Mouse (Mus musculus) heart, embryonic 16.5 days (tissue): ENCODE data around the gene Cobl. TPM values are rescaled to one million over a fixed set of nuclear protein-coding genes. Genes with fewer than 3 reads are reported as not detected.

Experiments
- ATAC-seq: fragments of 200-750 bp; cut with Nextera tagmentation; replicated peaks from 2 replicates; pipeline ENCODE4 v1.8.0; 2017; ENCODE audit warnings: moderate number of reproducible peaks; ENCODE audit not compliant: insufficient read depth, low FRiP score; ENCODE audit errors: extremely low read depth
- H3K27ac ChIP-seq: fragments of 300-500 bp; sonication (generic); 2 replicates; pipeline ENCODE4 v1.5.1; 2014; ENCODE audit warnings: mild to moderate bottlenecking, low read length, control low read depth, moderate library complexity
- H3K27me3 ChIP-seq: fragments of 300-500 bp; sonication (generic); 2 replicates; pipeline ENCODE4 v1.6.1; 2014; ENCODE audit warnings: low read length, mixed read lengths; ENCODE audit not compliant: control insufficient read depth, insufficient read depth
- H3K36me3 ChIP-seq: fragments of 300-500 bp; sonication (generic); 2 replicates; pipeline ENCODE4 v1.6.1; 2014; ENCODE audit not compliant: control insufficient read depth, insufficient read depth
- H3K4me1 ChIP-seq: fragments of 300-500 bp; sonication (generic); 2 replicates; pipeline ENCODE4 v1.6.1; 2014; ENCODE audit warnings: low read length, mixed read lengths; ENCODE audit not compliant: control insufficient read depth, insufficient read depth
- H3K4me2 ChIP-seq: fragments of 300-500 bp; sonication (generic); 2 replicates; pipeline ENCODE4 v1.6.1; 2014; ENCODE audit warnings: low read depth, mild to moderate bottlenecking, control low read depth, low read length
- H3K4me3 ChIP-seq: fragments of 300-500 bp; sonication (generic); 2 replicates; pipeline ENCODE4 v1.5.1; 2014; ENCODE audit warnings: mild to moderate bottlenecking, control low read depth, low read length
- H3K9ac ChIP-seq: fragments of 300-500 bp; sonication (generic); 2 replicates; pipeline ENCODE4 v1.6.1; 2014; ENCODE audit warnings: low read length, control low read depth
- H3K9me3 ChIP-seq: fragments of 300-500 bp; sonication (generic); replicated peaks from 2 replicates; pipeline ENCODE4 v1.6.1; 2016; ENCODE audit warnings: low read length; ENCODE audit not compliant: control insufficient read depth
- WGBS: fragments of 180-500 bp; shearing (Covaris S2); extraction: QIAGEN DNeasy Blood & Tissue Kit; methylation state at CpG from one replicate; pipeline ENCODE4 v1.1.7; 2014; 5-methylcytosine and 5-hydroxymethylcytosine counted together
- polyA plus RNA-seq: library from polyadenylated mRNA; unstranded; fragments of >200 nt; fragmentation: Nextera tagmentation; extraction: Ambion mirVana; gene quantifications from 2 replicates; pipeline ENCODE4 v1.2.1, GENCODE M21; 2015

Gene Cobl
- polyA plus RNA-seq, 1 experiment from 2014 or later: 45.4 TPM

GRCm38 (mm10) chr11:12411950-12412349 is 52.8 kb downstream of the Cobl start:
- ATAC-seq: no peak
- Histone ChIP-seq H3K9me3 (no peaks in the 10 kb centered on the region), H3K27ac (no peak overlapping the region), H3K4me1 (peaks cover 8% of the 10 kb centered on the region), H3K36me3 (no peaks in the 10 kb centered on the region), H3K9ac (no peak overlapping the region), H3K4me3 (no peak overlapping the region), H3K4me2 (no peak overlapping the region), H3K27me3 (no peaks in the 10 kb centered on the region)
- 76% methylated on average over 1 of the region's 1 CpGs for WGBS

DNA sequence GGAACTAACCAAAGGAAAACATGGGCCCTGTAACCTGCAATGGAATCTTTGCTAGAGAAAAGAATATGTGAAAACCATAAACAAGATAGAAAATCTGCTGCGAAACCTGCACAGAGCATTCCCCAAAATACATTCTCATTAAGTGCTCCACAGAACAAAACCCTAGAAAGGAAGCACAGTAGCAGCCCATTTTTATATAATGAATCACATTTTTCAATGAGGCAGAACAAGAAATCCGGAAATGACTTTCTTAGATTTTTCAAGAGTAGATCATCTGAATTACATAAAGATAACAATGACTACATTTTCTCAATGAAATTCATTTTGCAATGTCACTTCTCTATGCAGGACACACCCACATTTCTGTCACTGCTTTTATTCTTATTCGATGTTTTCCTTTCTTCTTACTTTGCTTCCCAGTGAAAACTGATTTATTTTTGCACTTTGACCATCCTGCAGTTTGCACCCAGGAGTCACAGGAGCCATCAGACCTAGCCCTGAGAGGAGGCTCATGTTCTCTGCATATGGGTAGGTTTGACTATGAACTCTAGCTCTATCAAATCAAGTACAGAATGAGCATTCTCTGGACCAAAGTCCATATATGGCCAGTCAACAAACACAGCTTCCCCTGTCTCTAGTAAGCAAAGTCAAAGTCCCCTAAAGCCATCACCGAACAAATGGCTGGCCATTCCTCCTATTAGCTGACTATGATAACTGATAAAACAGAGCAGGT is 53.5 kb downstream of the Cobl start:
- Histone ChIP-seq H3K36me3 (no peaks in the 10 kb centered on the region), H3K4me2 (no peak overlapping the region), H3K4me3 (no peak overlapping the region), H3K27me3 (no peaks in the 10 kb centered on the region), H3K9me3 (no peaks in the 10 kb centered on the region), H3K27ac (no peak overlapping the region), H3K4me1 (peaks cover 3% of the 10 kb centered on the region), H3K9ac (no peak overlapping the region)
- ATAC-seq: no peak
- 83% methylated on average over 4 of the region's 4 CpGs for WGBS

- H3K4me2 ChIP-seq: peak overlapping the region; percentile 12; the same call in 1 of the 2 replicates
- 34% methylated on average over 4 of the region's 4 CpGs for whole genome bisulfite sequencing
Measured at GRCm38 (mm10) chr11:12409463-12409862, 55.3 kb downstream of the Cobl start.

GRCm38 (mm10) chr11:12407834-12408233 is 56.9 kb downstream of the Cobl start:
- no peak overlapping the region for H3K4me3 ChIP-seq
- H3K27me3 ChIP-seq: no peaks in the 10 kb centered on the region
- H3K4me2 ChIP-seq: no peak overlapping the region
- H3K4me1 ChIP-seq: peaks cover 8% of the 10 kb centered on the region
- H3K27ac ChIP-seq: no peak overlapping the region
- no peak overlapping the region for H3K9ac ChIP-seq
- H3K9me3 ChIP-seq: no peaks in the 10 kb centered on the region
- ATAC-seq: no peak
- no peaks in the 10 kb centered on the region for H3K36me3 ChIP-seq
- 81% methylated on average over 6 of the region's 6 CpGs for WGBS

More at GRCm38 (mm10) chr11:12409463-12409862, 55.3 kb downstream of the Cobl start:
- Histone ChIP-seq H3K9me3 (no peaks in the 10 kb centered on the region), H3K4me3 (no peak overlapping the region), H3K27ac (peak overlapping the region; percentile 27; the same call in 1 of the 2 replicates), H3K36me3 (no peaks in the 10 kb centered on the region), H3K4me1 (peaks cover 3% of the 10 kb centered on the region), H3K9ac (no peak overlapping the region), H3K27me3 (no peaks in the 10 kb centered on the region)
- 0 out of 2 replicates have a peak, but pooled peaks have one; percentile 55 for ATAC-seq

- Histone ChIP-seq H3K4me1 (peaks cover 19% of the 10 kb centered on the region), H3K4me2 (no peak overlapping the region), H3K36me3 (no peaks in the 10 kb centered on the region), H3K4me3 (no peak overlapping the region), H3K9me3 (no peaks in the 10 kb centered on the region), H3K9ac (no peak overlapping the region), H3K27ac (no peak overlapping the region), H3K27me3 (no peaks in the 10 kb centered on the region)
- 75% methylated on average over 2 of the region's 2 CpGs for WGBS
- no peak for ATAC-seq
Measured at GRCm38 (mm10) chr11:12399903-12400302, 64.9 kb downstream of the Cobl start.

DNA sequence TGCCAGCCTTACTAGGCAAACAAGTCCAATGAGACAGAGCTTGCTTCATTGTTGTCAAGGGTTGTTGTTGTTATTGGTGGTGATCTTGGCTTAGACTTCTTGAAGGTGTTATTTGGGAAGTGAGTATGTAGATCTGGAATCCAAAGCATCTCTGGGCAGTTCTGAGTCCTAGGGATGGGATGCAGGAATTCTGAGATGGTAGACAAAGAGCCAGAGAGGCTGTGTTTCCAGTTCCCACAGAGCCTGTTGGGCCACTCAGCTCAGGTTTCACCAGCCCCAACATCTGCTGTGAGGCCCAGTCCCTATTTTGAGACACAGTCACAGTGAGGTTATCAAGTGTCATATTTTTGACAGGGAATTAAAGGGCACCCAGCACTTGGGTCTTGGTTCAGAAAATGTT is 68.6 kb downstream of the Cobl start:
- H3K36me3 ChIP-seq: no peaks in the 10 kb centered on the region
- no peak overlapping the region for H3K9ac ChIP-seq
- ATAC-seq: no peak
- H3K4me2 ChIP-seq: no peak overlapping the region
- H3K27ac ChIP-seq: no peak overlapping the region; the same call in 1 of the 2 replicates
- H3K4me3 ChIP-seq: no peak overlapping the region
- no peaks in the 10 kb centered on the region for H3K27me3 ChIP-seq
- no peaks in the 10 kb centered on the region for H3K9me3 ChIP-seq
- H3K4me1 ChIP-seq: peaks cover 30% of the 10 kb centered on the region

DNA sequence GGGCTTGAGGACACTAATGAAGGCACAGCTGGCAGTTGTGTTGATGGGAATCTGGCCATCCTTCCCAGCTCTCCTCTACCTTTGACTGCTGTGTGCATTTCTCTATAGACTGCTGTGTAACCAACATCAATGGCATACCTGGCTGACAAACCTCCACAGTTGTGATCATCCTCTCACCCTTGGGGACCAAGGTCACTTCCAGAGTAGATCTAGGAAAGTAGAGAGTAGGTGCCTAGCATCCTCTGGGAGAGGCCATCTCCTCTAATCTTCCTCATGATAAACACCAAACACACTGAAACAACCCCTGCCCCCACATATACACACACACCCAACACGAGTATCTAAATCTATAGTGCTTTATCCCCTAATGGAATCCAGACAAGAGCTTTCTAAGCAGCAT is 70.1 kb downstream of the Cobl start:
- H3K4me2 ChIP-seq: no peak overlapping the region
- H3K36me3 ChIP-seq: no peaks in the 10 kb centered on the region
- peak overlapping the region; percentile 77 for H3K27ac ChIP-seq
- no peak for ATAC-seq
- H3K9ac ChIP-seq: no peak overlapping the region
- no peak overlapping the region for H3K4me3 ChIP-seq
- no peaks in the 10 kb centered on the region for H3K27me3 ChIP-seq
- peaks cover 30% of the 10 kb centered on the region for H3K4me1 ChIP-seq
- H3K9me3 ChIP-seq: no peaks in the 10 kb centered on the region
- WGBS: 27% methylated on average over 1 of the region's 1 CpGs

DNA sequence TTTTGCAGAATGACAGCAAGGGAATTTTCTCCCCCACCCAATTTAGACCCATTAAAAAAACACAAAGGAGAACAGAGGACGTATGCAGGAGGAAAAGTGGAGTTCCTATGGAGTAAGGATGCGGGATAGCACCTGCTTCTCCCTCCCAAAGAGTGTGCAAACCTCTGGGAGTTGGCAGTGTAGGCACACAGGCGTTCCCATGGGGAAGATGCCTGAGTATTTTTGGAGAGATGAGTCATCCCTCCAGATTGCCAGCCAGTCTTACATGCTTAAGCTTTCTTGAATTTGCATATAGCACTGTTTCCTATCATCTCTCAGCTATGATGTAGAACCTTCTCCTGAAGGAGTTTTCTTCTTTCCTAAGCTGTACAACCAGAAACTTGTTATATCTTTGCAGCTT is 70.6 kb downstream of the Cobl start:
- 30% methylated on average over 3 of the region's 3 CpGs for WGBS
- no peaks in the 10 kb centered on the region for H3K36me3 ChIP-seq
- H3K4me2 ChIP-seq: no peak overlapping the region
- no peak overlapping the region for H3K9ac ChIP-seq
- H3K4me3 ChIP-seq: no peak overlapping the region
- H3K27ac ChIP-seq: peak overlapping the region; percentile 77
- H3K4me1 ChIP-seq: peaks cover 30% of the 10 kb centered on the region
- H3K9me3 ChIP-seq: no peaks in the 10 kb centered on the region
- H3K27me3 ChIP-seq: no peaks in the 10 kb centered on the region
- peak; percentile 87 for ATAC-seq

DNA sequence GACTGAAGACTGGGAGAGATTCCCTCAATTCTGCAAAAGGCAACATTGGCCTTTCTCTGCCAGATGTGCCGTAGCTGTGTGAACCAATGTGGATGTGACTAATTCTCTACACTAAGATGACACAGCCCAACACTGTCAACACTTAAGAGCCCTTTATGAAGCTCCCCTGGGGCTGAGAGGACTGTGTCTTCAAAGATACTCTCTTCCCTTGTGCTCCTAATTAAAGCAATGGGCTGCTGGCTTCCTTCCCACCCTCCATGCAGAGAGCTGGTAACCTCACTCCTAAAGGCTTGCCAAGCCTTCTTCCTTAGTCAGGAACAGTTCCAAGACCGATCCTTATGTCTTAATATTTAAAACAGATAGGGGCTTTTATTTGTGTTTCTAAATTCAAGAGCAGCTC is 79.9 kb downstream of the Cobl start:
- Histone ChIP-seq H3K4me3 (no peak overlapping the region), H3K9me3 (no peaks in the 10 kb centered on the region), H3K4me2 (no peak overlapping the region), H3K36me3 (no peaks in the 10 kb centered on the region), H3K9ac (no peak overlapping the region), H3K27ac (no peak overlapping the region), H3K4me1 (peaks cover 20% of the 10 kb centered on the region), H3K27me3 (no peaks in the 10 kb centered on the region)
- peak; percentile 52; the same call in 1 of the 2 replicates for ATAC-seq
- WGBS: 43% methylated on average over 2 of the region's 2 CpGs
